Comparison of ENCODE assay signal across 23 mouse cellular contexts in genomic region chr4:105016006-105016613, GRCm38 (mm10).
A peak's percentile ranks its signal among the peaks of the same experiment; 100 is the strongest.
DNase-seq lines count a peak whose midpoint lies in the region; ATAC-seq and TF ChIP-seq lines count a peak whose summit lies in the region.
"Had no signal": no experiment of that assay in that cellular context is flagged by ENCODE, and none has a peak within 500 bp of the region (broad histone marks: within the 10 kb centered on the region; RNA-seq: fewer than 3 reads in every experiment).

No protein-coding gene starts in this region.

- H3K9me3 ChIP-seq in forebrain, postnatal 0 days (ENCODE audit: low read length): no peaks in the 10 kb centered on the region
- H3K9me3 ChIP-seq in forebrain, embryonic 16.5 days (ENCODE audit: control insufficient read depth, low read length): no peaks in the 10 kb centered on the region
- H3K9me3 ChIP-seq in CH12.LX (replicated peaks; ENCODE audit: low read length): no peaks in the 10 kb centered on the region
- H3K9me3 ChIP-seq: embryonic facial prominence, embryonic 10.5 days; embryonic facial prominence, embryonic 12.5 days; forebrain, embryonic 12.5 days; forebrain, embryonic 15.5 days had no signal

- no peak for TF ChIP-seq RAD21 in CH12.LX (IDR thresholded peaks at IDR 0.05; ENCODE audit: low read depth, low read length)

- peak; percentile 53 for DNase-seq in forebrain, postnatal 0 days
- DNase-seq in A20 (ENCODE audit: low read depth, low spot score) (peak; percentile 9), CH12.LX (ENCODE audit: extremely low read depth) (peak; percentile 51)
- peak; percentile 34 for DNase-seq in brain, embryonic 18.5 days (ENCODE audit: low read depth, low spot score)
- DNase-seq in kidney, postnatal 25 days: no peak
- DNase-seq: adrenal gland, adult 8-10 months; adrenal gland, postnatal 14 days; adrenal gland, postnatal 36 days; B cell, adult 2 months; cerebellum, adult 11-12 months; cerebellum, adult 2 months; cerebellum, adult 9-10 months; cerebellum, postnatal 10 days; cerebellum, postnatal 25 days had no signal

- H3K36me3 ChIP-seq in forebrain, postnatal 0 days (ENCODE audit: insufficient read depth): peaks cover 3% of the 10 kb centered on the region; the same call in 1 of the 2 replicates
- no peaks in the 10 kb centered on the region for H3K36me3 ChIP-seq in forebrain, embryonic 16.5 days (ENCODE audit: control insufficient read depth, insufficient read depth)
- H3K36me3 ChIP-seq in CH12.LX (replicated peaks in 1 of 2; ENCODE audit: control insufficient read depth in 1 of 2, insufficient read depth in 1 of 2, low read length in 1 of 2): no peaks in the 10 kb centered on the region
- H3K36me3 ChIP-seq: embryonic facial prominence, embryonic 10.5 days; embryonic facial prominence, embryonic 12.5 days; forebrain, embryonic 12.5 days; forebrain, embryonic 15.5 days; G1E had no signal

- no peak overlapping the region for H3K9ac ChIP-seq in forebrain, postnatal 0 days
- no peak overlapping the region for H3K9ac ChIP-seq in forebrain, embryonic 16.5 days (replicated peaks; ENCODE audit: low read depth, low read length)
- no peak overlapping the region for H3K9ac ChIP-seq in CH12.LX (ENCODE audit: insufficient read depth, low read depth)
- H3K9ac ChIP-seq: embryonic facial prominence, embryonic 12.5 days; forebrain, embryonic 12.5 days; forebrain, embryonic 15.5 days had no signal

- WGBS in forebrain, postnatal 0 days: 77% methylated on average over 4 of the region's 4 CpGs
- 77% methylated on average over 4 of the region's 4 CpGs for WGBS in forebrain, embryonic 16.5 days

- no peak overlapping the region for H3K4me3 ChIP-seq in forebrain, postnatal 0 days (ENCODE audit: low read depth, low read length)
- no peak overlapping the region for H3K4me3 ChIP-seq in forebrain, embryonic 16.5 days (replicated peaks; ENCODE audit: low read length)
- no peak overlapping the region for H3K4me3 ChIP-seq in CH12.LX (replicated peaks in 1 of 3; ENCODE audit: low read depth in 2 of 3, low read length in 2 of 3, poor library complexity in 1 of 3)
- H3K4me3 ChIP-seq: embryonic facial prominence, embryonic 10.5 days; embryonic facial prominence, embryonic 12.5 days; forebrain, embryonic 12.5 days; forebrain, embryonic 15.5 days had no signal

- no peaks in the 10 kb centered on the region for H3K27me3 ChIP-seq in forebrain, postnatal 0 days (ENCODE audit: insufficient read depth, low read length)
- H3K27me3 ChIP-seq in forebrain, embryonic 16.5 days (replicated peaks; ENCODE audit: control insufficient read depth, insufficient read depth, low read length): no peaks in the 10 kb centered on the region
- no peaks in the 10 kb centered on the region for H3K27me3 ChIP-seq in CH12.LX (replicated peaks)
- H3K27me3 ChIP-seq: embryonic facial prominence, embryonic 12.5 days; forebrain, embryonic 12.5 days; forebrain, embryonic 15.5 days; Patski had no signal

- no peak overlapping the region for H3K4me2 ChIP-seq in forebrain, postnatal 0 days (ENCODE audit: low read depth)
- no peak overlapping the region for H3K4me2 ChIP-seq in forebrain, embryonic 16.5 days (ENCODE audit: low read length)
- H3K4me2 ChIP-seq in CH12.LX (ENCODE audit: insufficient read depth, low read depth, poor library complexity, severe bottlenecking): peak overlapping the region; percentile 29; the same call in 1 of the 2 replicates
- H3K4me2 ChIP-seq: embryonic facial prominence, embryonic 12.5 days; forebrain, embryonic 12.5 days; forebrain, embryonic 15.5 days had no signal

- no peak for TF ChIP-seq CTCF in forebrain, postnatal 0 days (IDR thresholded peaks at IDR 0.05; ENCODE audit: low read depth)
- TF ChIP-seq CTCF in CH12.LX (conservative IDR thresholded peaks at IDR 0.05 in 1 of 2, IDR thresholded peaks at IDR 0.05 in 1 of 2; ENCODE audit: low read depth in 2 of 2, low read length in 2 of 2): no peak

- in situ Hi-C loops in CH12.LX (cut with MboI; ENCODE audit: low pct_ligation_motif_present, low pct_unique_long_range_greater_than_20kb, low sequenced_read_pairs): no loop called here

- H3K27ac ChIP-seq in forebrain, postnatal 0 days (ENCODE audit: low read depth, low read length): no peak overlapping the region
- H3K27ac ChIP-seq in forebrain, embryonic 16.5 days (ENCODE audit: low read length): no peak overlapping the region
- H3K27ac ChIP-seq in CH12.LX (ENCODE audit: insufficient read depth, low read depth): no peak overlapping the region
- H3K27ac ChIP-seq: embryonic facial prominence, embryonic 10.5 days; embryonic facial prominence, embryonic 12.5 days; forebrain, embryonic 12.5 days; forebrain, embryonic 15.5 days had no signal

- dilution Hi-C loops in CH12.LX (cut with MboI; ENCODE audit: extremely low pct_ligation_motif_present, extremely low pct_unique_long_range_greater_than_20kb, low sequenced_read_pairs): no loop called here

- peak; percentile 56; the same call in 1 of the 2 replicates for TF ChIP-seq EP300 in CH12.LX (IDR thresholded peaks at IDR 0.05; ENCODE audit: low read length)

- H3K4me1 ChIP-seq in forebrain, postnatal 0 days (ENCODE audit: insufficient read depth): no peaks in the 10 kb centered on the region
- H3K4me1 ChIP-seq in forebrain, embryonic 16.5 days (replicated peaks; ENCODE audit: control insufficient read depth, insufficient read depth, low read length): no peaks in the 10 kb centered on the region
- peaks cover 0 to 10% of the 10 kb centered on the region in 2 experiments; a peak in 2 of 4 replicates for H3K4me1 ChIP-seq in CH12.LX (ENCODE audit: control insufficient read depth in 1 of 2, insufficient read depth in 2 of 2)
- H3K4me1 ChIP-seq: embryonic facial prominence, embryonic 10.5 days; forebrain, embryonic 12.5 days had no signal

- no peak for TF ChIP-seq POLR2A in CH12.LX (IDR thresholded peaks at IDR 0.05; ENCODE audit: low read depth, low read length)

- ATAC-seq in forebrain, postnatal 0 days: peak; percentile 73
- ATAC-seq in forebrain, embryonic 16.5 days: no peak
- no peak for ATAC-seq in CD4-positive, CD25-positive, alpha-beta regulatory T cell, adult 4 months
- ATAC-seq: activated CD4-positive, CD25-positive, alpha-beta regulatory T cell, adult 4 months; forebrain, embryonic 15.5 days; Patski had no signal

- H3K79me2 ChIP-seq in CH12.LX (replicated peaks; ENCODE audit: control insufficient read depth, extremely low read depth, insufficient read depth, poor library complexity, severe bottlenecking): no peaks in the 10 kb centered on the region

TF ChIP-seq in CH12.LX, 34 proteins besides CTCF, POLR2A, EP300 and RAD21:
- TF ChIP-seq HCFC1 (IDR thresholded peaks at IDR 0.05; ENCODE audit: low read depth, low read length) (no peak), MAFK (IDR thresholded peaks at IDR 0.05; ENCODE audit: insufficient replicate concordance, low read length) (no peak), SMC3 (IDR thresholded peaks at IDR 0.05; ENCODE audit: low read depth, low read length) (no peak), USF1 (IDR thresholded peaks at IDR 0.05; ENCODE audit: low read depth, low read length) (no peak), NELFE (IDR thresholded peaks at IDR 0.05; ENCODE audit: low read depth, low read length) (no peak), ZMIZ1 (IDR thresholded peaks at IDR 0.05; ENCODE audit: low read depth, low read length) (no peak), ZKSCAN1 (IDR thresholded peaks at IDR 0.05; ENCODE audit: borderline replicate concordance, low read depth, low read length) (no peak), BHLHE40 (IDR thresholded peaks at IDR 0.05; ENCODE audit: low read depth, low read length) (0 out of 2 replicates have a peak, but pooled peaks have one; percentile 12), SIN3A (IDR thresholded peaks at IDR 0.05; ENCODE audit: low read length) (no peak), E2F4 (IDR thresholded peaks at IDR 0.05; ENCODE audit: insufficient replicate concordance, low read depth, low read length) (no peak), USF2 (conservative IDR thresholded peaks at IDR 0.05; ENCODE audit: low read depth, low read length) (no peak), JUND (conservative IDR thresholded peaks at IDR 0.05; ENCODE audit: low read depth, low read length) (no peak), RCOR1 (conservative IDR thresholded peaks at IDR 0.05; ENCODE audit: low read depth, low read length) (no peak), TBP (conservative IDR thresholded peaks at IDR 0.05; ENCODE audit: low read depth, low read length) (no peak), ETS1 (conservative IDR thresholded peaks at IDR 0.05; ENCODE audit: low read depth, low read length) (peak; percentile 44), IRF4 (IDR thresholded peaks at IDR 0.05; ENCODE audit: low read depth, low read length) (peak; percentile 79; the same call in 1 of the 2 replicates), MXI1 (IDR thresholded peaks at IDR 0.05; ENCODE audit: low read depth, low read length) (no peak), KAT2A (IDR thresholded peaks at IDR 0.05; ENCODE audit: insufficient replicate concordance, low read length) (no peak)

Comparison
In these comparisons a context has a peak if more than half of its experiments do, and no peak if none do; other contexts are left out.
1. DNase-seq: peak in forebrain, postnatal 0 days (single experiment), A20 (single experiment), CH12.LX (single experiment) and brain, embryonic 18.5 days (single experiment); none in kidney, postnatal 25 days (0 of 2).